Mouse (Mus musculus) left cerebral cortex, adult 18-20 months (tissue): ENCODE measurements at regions not wholly inside any gene's neighbourhood (a gene's known extent, or its start where the extent isn't known, plus 50 kb on each side); places are given as distances from the start of the nearest gene placed in this dataset.

Experiments
- DNase-seq, 2 experiments: peaks; one replicate each; pipeline ENCODE4 v3.0.0; 2021 to 2022; ENCODE audit warnings: low spot score in 2 of 2, mixed read lengths in 1 of 2
- microRNA-seq, 2 experiments: library from miRNA; unstranded; fragments of <30 nt; microRNA quantifications; one replicate each; pipeline ENCODE4 v1.2.0; 2021

DNA sequence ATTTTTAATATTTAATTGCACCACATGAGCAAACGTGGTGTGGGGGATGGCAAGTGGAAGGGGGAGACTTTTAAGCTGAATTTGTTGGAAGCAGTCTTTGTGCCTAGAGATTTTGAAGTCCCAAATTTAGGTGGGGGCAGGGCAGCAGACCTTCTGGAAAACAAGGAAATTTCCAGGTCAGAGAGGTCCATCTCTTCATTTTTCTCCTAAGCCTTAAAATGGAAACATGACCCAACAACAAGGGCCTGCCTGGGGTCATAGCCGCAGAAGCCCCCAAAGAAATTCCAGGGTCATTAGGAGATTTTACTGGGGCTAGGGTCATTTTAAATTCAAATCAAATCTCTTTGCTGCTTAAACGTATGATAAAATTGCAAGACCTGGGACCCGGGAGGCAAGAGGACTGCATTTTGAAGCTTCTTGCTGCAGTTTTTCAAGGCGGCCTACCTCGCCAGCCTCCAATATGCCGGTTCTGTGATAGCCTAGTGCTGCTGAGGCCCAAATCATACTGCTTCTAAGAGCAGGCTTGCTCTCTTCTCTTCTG is 490.0 kb downstream of the Prss52 start:
- DNase-seq: peak in 1 of 2 experiments; percentile 47

DNA sequence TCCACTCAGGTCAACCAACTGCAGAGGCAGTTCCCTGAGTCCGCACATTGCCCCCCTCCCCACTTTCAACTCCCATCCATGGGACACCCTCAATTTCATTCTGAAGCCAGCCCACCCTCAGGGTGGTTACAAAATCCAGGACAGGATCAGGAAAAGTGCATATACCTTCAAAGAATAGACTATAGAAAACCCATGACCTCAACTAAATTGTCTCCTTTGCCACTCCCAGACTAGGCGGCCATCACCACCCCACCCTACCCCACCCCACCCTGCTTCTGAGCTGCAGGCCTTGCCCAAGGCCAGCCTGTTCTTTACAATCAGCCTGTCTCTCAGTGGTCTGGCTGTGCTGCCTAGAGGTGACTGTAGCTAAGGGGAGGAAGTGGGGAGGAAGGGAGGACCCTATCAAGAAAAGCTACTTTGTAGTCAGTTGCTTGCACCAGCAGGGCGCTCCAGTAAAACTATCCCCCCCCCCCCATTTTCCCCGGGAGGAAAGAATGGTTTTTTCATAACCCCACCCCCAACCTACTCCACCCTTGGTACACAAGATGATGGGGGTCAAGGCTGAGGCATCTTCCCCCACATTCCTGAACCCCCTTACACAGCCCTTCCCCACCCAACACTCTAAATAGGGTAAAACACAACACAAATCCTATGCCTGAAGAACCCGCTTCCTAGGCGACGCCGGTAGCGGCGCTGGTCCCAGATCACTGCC is 490.9 kb downstream of the Prss52 start:
- no peak for DNase-seq

DNA sequence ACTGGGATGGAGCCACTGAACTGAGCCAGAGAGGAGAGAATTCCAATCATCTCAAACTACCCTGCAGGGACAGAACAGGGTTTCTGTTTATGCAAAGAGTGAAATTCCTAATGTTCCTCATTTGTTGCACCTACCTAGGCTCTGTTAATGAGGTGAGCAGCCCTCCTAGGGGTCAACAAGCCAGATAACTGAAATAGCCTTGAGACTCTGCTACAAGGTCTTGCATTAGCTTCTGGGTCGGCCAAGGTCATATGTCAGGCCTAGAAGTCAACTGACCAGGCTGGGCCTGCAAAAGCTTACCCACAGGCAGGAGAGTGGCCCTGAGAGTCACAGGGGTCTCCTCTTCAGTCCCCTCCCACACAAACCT is 491.4 kb downstream of the Prss52 start:
- peak in 1 of 2 experiments; percentile 26 for DNase-seq

DNA sequence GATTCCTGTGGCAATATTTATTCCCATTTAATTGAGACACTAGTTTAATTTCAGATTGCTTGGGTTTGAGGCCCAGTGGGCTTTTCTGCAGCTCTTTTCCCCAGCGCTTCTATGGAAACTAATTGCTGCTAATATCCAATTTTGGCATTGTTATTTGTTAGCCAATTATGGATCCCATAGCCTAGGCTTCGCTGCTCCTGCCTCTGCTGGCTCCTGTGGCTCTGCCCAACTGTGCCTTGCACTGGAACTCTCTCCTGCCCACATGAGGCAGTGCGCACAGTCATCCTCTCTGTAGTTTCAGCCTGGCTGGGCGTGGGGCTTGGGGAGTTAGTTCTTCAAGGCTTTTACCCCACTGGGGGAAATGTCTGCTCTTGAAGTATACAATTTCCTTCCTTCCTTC is 491.8 kb downstream of the Prss52 start:
- DNase-seq: no peak

DNA sequence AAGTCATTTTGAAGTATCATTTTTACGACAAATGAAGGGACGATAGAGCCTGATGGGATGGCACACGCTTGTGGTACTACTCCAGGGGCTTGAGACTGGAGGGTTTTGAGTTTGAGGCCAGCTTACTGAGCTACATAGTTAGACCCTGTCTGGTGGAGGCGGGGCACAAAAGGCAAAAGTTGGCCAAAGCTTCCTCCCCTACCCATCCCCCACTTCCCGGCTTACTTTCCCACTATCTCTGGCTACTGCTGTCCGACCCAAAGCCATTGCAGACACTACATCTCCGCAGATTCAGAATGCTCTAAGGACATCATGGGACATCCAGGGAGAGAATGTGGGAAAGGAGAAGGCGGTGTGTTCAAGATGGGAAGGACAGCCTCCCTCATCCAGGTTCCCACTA is 493.1 kb downstream of the Prss52 start:
- DNase-seq: no peak

Small RNA genes lying in the stretch of these regions (microRNA-seq; reads per million reads assigned to microRNA genes)
- 0.99 to 4.4 reads per million in 2 experiments for gene Mir124a-1
- gene Mir3078: 8.0 reads per million in 2 experiments
